Mouse (Mus musculus) small intestine, adult 2 months (tissue): ENCODE measurements around the gene Cfap300.

Experiments
- CTCF ChIP-seq: fragments of 200-500 bp; IDR thresholded peaks from 2 replicates; pipeline ENCODE4 v1.5.1; 2012; ENCODE audit warnings: low read depth, mild to moderate bottlenecking, control low read depth, inconsistent platforms, low read length, moderate library complexity, mixed read lengths; ENCODE audit not compliant: insufficient replicate concordance, insufficient read length; ENCODE audit errors: extremely low read depth
- POLR2A ChIP-seq: fragments of 200-500 bp; IDR thresholded peaks from 2 replicates; pipeline ENCODE4 v1.6.1; 2012; ENCODE audit warnings: low read depth, mild to moderate bottlenecking, control low read depth, inconsistent platforms, low read length, moderate library complexity

GRCm38 (mm10) chr9:8059636-8060035 is 17.0 kb upstream of the Cfap300 start:
- TF ChIP-seq CTCF (no peak), POLR2A (no peak)
